Mouse (Mus musculus) heart, adult 2 months (tissue): ENCODE measurements around the gene Esf1.

ENCODE experiments used
- CTCF ChIP-seq: fragments of 200-600 bp; IDR thresholded peaks from 2 replicates; pipeline ENCODE4 v1.8.1; 2022; ENCODE audit warnings: antibody characterized with exemption, mild to moderate bottlenecking, moderate library complexity
- EP300 ChIP-seq: fragments of 200-500 bp; IDR thresholded peaks from 2 replicates; pipeline ENCODE4 v1.6.1; 2011; ENCODE audit warnings: low read depth, low read length, control low read depth; ENCODE audit not compliant: insufficient read depth
- POLR2A ChIP-seq: fragments of 200-500 bp; IDR thresholded peaks from 2 replicates; pipeline ENCODE4 v1.6.1; 2011; ENCODE audit warnings: mild to moderate bottlenecking, low read depth, low read length, control low read depth; ENCODE audit not compliant: insufficient read depth

DNA sequence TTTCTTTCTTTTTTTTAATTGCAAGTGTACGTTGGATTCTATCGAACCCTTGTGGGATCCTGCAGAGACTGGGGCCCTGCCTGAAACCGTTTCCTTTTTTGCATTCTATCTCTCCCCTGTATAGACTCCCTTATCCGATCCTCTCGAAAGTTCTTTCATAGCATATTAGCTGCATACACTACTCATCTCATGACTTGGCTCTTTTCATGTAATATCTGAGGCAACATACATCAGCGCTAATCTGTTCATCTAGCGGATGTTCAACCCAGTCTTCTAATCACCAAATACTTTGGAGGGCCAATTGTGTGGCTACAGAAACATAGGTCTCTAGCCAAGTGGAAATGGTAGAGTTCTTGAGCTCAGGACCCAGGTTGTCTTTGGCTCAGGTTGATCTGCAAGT, 86.1 kb downstream of the Esf1 start:
- no peak for TF ChIP-seq CTCF
- TF ChIP-seq EP300: no peak
- TF ChIP-seq POLR2A: no peak
